Mouse (Mus musculus): ENCODE data around the gene Slc26a10. TPM values are rescaled to one million over a fixed set of nuclear protein-coding genes. Genes with fewer than 3 reads are reported as not detected.

The Slc26a10 gene
- polyA plus RNA-seq (2012) = 0.33 and 0.66 TPM in 2 replicates

- TF ChIP-seq GATA1 (IDR thresholded peaks at IDR 0.05; ENCODE audit: low read length) = no peak
Measured at GRCm38 (mm10) chr10:127179871-127180694, at the start of gene Slc26a10. Slc26a10 (minus strand) TSS chr10:127180645.

DNA sequence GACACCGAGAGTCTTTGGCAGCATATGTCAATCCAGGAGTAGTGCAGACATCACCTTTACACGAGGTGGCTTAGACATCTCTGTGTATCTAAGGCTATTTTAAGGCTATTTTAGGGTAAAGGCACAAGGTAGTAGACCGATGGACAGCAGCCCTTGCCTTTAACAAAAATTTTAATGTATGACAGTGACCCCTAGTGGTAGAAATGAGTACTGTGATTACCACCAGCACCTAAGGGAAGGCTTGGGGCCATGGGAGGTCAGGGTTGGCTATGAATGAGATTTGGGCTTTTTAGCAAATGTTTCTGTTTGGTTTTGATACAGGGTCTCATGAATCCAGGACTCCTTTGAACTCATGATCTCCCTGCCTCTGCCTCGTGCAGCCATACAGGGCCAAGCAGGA lies 48.5 kb upstream of the Slc26a10 start:
- no peak for TF ChIP-seq GATA1 (IDR thresholded peaks at IDR 0.05; ENCODE audit: low read length)

DNA sequence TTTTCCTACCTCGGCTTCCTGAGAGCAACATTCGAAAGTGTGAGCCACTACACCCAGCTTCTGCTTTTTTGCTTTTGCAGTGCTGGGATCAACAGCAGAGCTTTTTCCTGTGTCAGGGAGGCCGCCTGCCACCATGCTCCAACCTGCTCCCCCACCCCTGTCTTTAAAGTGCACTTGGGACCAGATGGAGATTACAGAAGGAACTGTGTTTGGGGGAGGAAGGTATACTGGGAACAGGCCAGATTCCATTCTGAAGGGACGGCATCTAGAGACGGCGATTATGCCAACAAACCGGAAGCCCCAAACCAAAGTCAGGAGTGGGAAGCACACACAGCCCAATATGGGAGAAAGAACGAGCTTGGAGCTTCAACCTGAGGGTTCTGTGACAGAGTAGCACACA lies 46.7 kb upstream of the Slc26a10 start:
- no peak for TF ChIP-seq GATA1 (IDR thresholded peaks at IDR 0.05; ENCODE audit: low read length)

GRCm38 (mm10) chr10:127226318-127226895 lies 46.0 kb upstream of the Slc26a10 start:
- TF ChIP-seq GATA1 (IDR thresholded peaks at IDR 0.05; ENCODE audit: low read length) = no peak

GRCm38 (mm10) chr10:127225732-127226131 lies 45.3 kb upstream of the Slc26a10 start:
- no peak for TF ChIP-seq GATA1 (IDR thresholded peaks at IDR 0.05; ENCODE audit: low read length)

- TF ChIP-seq GATA1 (IDR thresholded peaks at IDR 0.05; ENCODE audit: low read length) = no peak
Measured at GRCm38 (mm10) chr10:127225213-127225612, 44.8 kb upstream of the Slc26a10 start.

- TF ChIP-seq GATA1 (IDR thresholded peaks at IDR 0.05; ENCODE audit: low read length) = no peak
Measured at GRCm38 (mm10) chr10:127218339-127218738, 37.9 kb upstream of the Slc26a10 start.

DNA sequence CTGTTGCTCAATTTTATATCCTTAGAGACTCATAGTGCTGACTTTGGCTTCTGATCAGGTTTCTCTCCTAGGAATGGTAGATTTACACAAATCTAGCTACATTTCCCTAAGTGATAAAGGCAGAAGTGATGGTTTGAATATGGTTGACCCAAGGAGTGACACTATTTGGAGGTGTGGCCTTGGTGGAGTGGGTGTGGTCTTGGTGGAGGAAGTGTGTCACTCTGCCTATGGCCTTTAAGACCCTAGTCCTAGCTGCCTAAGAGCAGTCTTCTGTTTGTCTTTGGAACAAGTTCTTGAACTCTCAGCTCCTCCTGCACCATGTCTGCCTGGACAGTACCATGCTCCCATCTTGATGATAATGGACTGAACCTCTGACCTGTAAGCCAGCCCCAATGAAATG lies 36.7 kb upstream of the Slc26a10 start:
- no peak for TF ChIP-seq GATA1 (IDR thresholded peaks at IDR 0.05; ENCODE audit: low read length)

- no peak for TF ChIP-seq GATA1 (IDR thresholded peaks at IDR 0.05; ENCODE audit: low read length)
Measured at GRCm38 (mm10) chr10:127216456-127216855, 36.0 kb upstream of the Slc26a10 start.

- TF ChIP-seq GATA1 (IDR thresholded peaks at IDR 0.05; ENCODE audit: low read length) = no peak
Measured at GRCm38 (mm10) chr10:127214422-127214803, 34.0 kb upstream of the Slc26a10 start.

- no peak for TF ChIP-seq GATA1 (IDR thresholded peaks at IDR 0.05; ENCODE audit: low read length)
Measured at GRCm38 (mm10) chr10:127213704-127214421, 33.4 kb upstream of the Slc26a10 start.

DNA sequence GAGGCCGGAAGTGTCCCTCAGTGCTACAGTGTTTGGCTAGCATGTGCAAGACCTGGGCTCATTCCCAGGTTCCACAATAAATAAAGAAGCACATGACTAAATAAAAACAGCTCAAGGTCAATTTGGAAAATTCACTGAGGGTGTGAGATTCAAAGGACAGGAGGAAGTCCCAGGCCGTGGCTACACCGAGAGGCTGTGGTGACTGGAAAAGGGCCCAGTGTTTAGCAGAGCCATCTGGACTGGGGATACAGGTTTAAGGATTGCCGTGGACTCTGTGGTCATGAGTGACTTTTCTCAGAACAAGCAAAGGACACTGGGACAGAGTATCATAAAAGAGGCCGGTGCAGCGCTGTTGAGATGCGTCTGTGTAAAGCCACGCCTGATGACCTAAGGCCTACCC lies 32.8 kb upstream of the Slc26a10 start:
- TF ChIP-seq GATA1 (IDR thresholded peaks at IDR 0.05; ENCODE audit: low read length) = no peak

- TF ChIP-seq GATA1 (IDR thresholded peaks at IDR 0.05; ENCODE audit: low read length) = no peak
Measured at GRCm38 (mm10) chr10:127211414-127211854, 31.0 kb upstream of the Slc26a10 start, which contains the start of gene Pip4k2c. Pip4k2c (minus strand) TSS chr10:127211585.

- TF ChIP-seq GATA1 (IDR thresholded peaks at IDR 0.05; ENCODE audit: low read length) = no peak
Measured at GRCm38 (mm10) chr10:127210961-127211405, 30.5 kb upstream of the Slc26a10 start.

DNA sequence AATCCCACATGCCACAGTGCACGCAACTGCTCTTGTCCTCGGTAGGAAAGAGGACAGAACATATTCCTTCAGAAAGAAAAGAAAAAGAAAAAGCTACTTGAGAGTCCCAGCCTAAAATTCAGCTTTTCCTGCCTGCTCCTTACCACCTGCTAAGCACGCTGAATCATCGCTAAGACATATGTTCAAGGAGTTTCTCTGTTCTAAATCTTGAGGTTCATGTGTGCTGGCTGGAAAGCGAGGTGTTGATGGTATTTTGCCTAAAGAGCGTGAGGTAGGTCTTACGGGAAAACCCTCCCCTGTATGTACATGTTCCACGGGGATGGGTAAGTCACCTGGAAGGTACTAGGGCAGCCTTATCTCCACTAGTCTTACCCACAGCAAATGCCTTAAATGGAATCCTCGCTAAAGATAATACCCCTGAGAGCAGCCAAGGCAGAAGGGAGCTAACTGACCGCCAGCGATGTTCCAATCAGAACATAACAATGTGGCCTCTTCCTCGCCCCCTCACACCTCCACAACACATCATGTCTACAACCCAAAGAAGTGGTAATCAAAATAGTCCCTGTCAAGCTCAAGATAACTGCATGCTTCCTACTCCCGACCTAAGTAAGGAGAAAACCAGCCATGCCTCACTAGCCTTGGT lies 29.6 kb upstream of the Slc26a10 start:
- no peak for TF ChIP-seq GATA1 (IDR thresholded peaks at IDR 0.05; ENCODE audit: low read length)

GRCm38 (mm10) chr10:127208921-127209320 lies 28.5 kb upstream of the Slc26a10 start:
- no peak for TF ChIP-seq GATA1 (IDR thresholded peaks at IDR 0.05; ENCODE audit: low read length)

Measured in G1E-ER4 (cell line).